Mouse (Mus musculus): ENCODE data around the gene Egfl8. TPM values are rescaled to one million over a fixed set of nuclear protein-coding genes. Genes with fewer than 3 reads are reported as not detected.
A peak's percentile ranks its signal among the peaks of the same experiment; 100 is the strongest.

Egfl8 gene
- polyA plus RNA-seq, 1 experiment from 2014 or later: 8.8 TPM

- peak overlapping the region; percentile 80 for H3K4me3 ChIP-seq (replicated peaks; ENCODE audit: low read length)
- WGBS: 0% methylated on average over 28 of the region's 30 CpGs
- ATAC-seq (ENCODE audit: low FRiP score): peak; percentile 58
- no peaks in the 10 kb centered on the region for H3K27me3 ChIP-seq (ENCODE audit: control insufficient read depth, insufficient read depth, low read length)
- no peaks in the 10 kb centered on the region for H3K9me3 ChIP-seq (ENCODE audit: control insufficient read depth, low read length)
- peak overlapping the region; percentile 92 for H3K9ac ChIP-seq
- H3K4me2 ChIP-seq (replicated peaks): peak overlapping the region; percentile 66
- H3K4me1 ChIP-seq (replicated peaks; ENCODE audit: control insufficient read depth, insufficient read depth, low read length): peaks cover 43% of the 10 kb centered on the region
- peak overlapping the region; percentile 87 for H3K27ac ChIP-seq
- H3K36me3 ChIP-seq (replicated peaks; ENCODE audit: control insufficient read depth, insufficient read depth): peaks cover 19% of the 10 kb centered on the region
- DNase-seq (ENCODE audit: low spot score): peak; percentile 94
Measured at GRCm38 (mm10) chr17:34605609-34606008, 10.2 kb downstream of the Egfl8 start.

DNA sequence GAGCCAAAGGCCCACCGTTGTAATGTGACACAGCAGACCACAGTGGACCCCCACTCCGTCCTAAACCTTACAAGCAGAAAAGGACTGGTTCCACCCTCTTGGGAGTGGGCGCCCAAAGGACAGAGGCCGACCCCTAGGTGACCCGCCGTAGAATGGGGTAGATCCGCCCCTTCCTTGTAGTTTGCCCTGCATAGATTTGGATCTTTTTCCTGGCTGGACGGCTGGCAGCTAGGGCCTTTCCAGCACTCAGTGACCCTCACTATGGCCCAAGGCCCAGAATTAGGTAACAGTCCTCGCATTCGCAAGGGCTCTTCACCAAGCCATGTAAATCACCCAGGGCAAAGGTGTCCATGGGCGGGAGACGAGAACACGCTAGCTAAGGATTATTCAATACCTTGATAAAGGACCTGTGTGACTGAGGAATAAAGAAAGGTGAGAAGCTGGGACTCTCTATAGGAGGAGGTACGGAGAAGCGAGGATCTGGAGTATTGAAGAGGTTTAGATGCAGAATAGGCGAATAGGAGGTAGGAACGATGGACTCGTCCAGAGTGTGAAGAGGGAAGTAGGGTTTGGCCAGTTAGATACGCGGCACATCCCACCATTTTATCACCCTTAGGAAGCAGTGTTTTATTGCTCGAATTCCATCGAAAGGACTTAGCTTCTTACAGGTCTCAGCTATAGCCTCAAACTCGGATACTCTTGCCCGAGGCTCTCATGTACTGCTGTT is 11.1 kb downstream of the Egfl8 start:
- H3K27me3 ChIP-seq (ENCODE audit: control insufficient read depth, insufficient read depth, low read length): no peaks in the 10 kb centered on the region
- H3K4me3 ChIP-seq (replicated peaks; ENCODE audit: low read length): peak overlapping the region; percentile 80
- DNase-seq (ENCODE audit: low spot score): no peak
- H3K4me2 ChIP-seq (replicated peaks): peak overlapping the region; percentile 66
- peak overlapping the region; percentile 87 for H3K27ac ChIP-seq
- H3K36me3 ChIP-seq (replicated peaks; ENCODE audit: control insufficient read depth, insufficient read depth): peaks cover 16% of the 10 kb centered on the region
- WGBS: 17% methylated on average over 24 of the region's 24 CpGs
- peaks cover 43% of the 10 kb centered on the region for H3K4me1 ChIP-seq (replicated peaks; ENCODE audit: control insufficient read depth, insufficient read depth, low read length)
- H3K9ac ChIP-seq: peak overlapping the region; percentile 92
- no peak for ATAC-seq (ENCODE audit: low FRiP score)
- no peaks in the 10 kb centered on the region for H3K9me3 ChIP-seq (ENCODE audit: control insufficient read depth, low read length)

- Histone ChIP-seq H3K36me3 (replicated peaks; ENCODE audit: control insufficient read depth, insufficient read depth) (peaks cover 16% of the 10 kb centered on the region), H3K4me3 (replicated peaks; ENCODE audit: low read length) (peak within 1 kb of the TSS; percentile 80), H3K4me2 (replicated peaks) (peak within 1 kb of the TSS; percentile 76), H3K4me1 (replicated peaks; ENCODE audit: control insufficient read depth, insufficient read depth, low read length) (peaks cover 43% of the 10 kb centered on the region), H3K27me3 (ENCODE audit: control insufficient read depth, insufficient read depth, low read length) (no peaks in the 10 kb centered on the region), H3K9me3 (ENCODE audit: control insufficient read depth, low read length) (no peaks in the 10 kb centered on the region), H3K27ac (peak within 1 kb of the TSS; percentile 87), H3K9ac (peak within 1 kb of the TSS; percentile 92)
- WGBS: under 1% methylated on average over 35 of the region's 35 CpGs
- peak; percentile 89 for ATAC-seq (ENCODE audit: low FRiP score)
- peak; percentile 99 for DNase-seq (ENCODE audit: low spot score)
Measured at GRCm38 (mm10) chr17:34604061-34604508, 11.7 kb downstream of the Egfl8 start, which contains the start of gene Agpat1. Agpat1 (plus strand) TSS chr17:34604262.

DNA sequence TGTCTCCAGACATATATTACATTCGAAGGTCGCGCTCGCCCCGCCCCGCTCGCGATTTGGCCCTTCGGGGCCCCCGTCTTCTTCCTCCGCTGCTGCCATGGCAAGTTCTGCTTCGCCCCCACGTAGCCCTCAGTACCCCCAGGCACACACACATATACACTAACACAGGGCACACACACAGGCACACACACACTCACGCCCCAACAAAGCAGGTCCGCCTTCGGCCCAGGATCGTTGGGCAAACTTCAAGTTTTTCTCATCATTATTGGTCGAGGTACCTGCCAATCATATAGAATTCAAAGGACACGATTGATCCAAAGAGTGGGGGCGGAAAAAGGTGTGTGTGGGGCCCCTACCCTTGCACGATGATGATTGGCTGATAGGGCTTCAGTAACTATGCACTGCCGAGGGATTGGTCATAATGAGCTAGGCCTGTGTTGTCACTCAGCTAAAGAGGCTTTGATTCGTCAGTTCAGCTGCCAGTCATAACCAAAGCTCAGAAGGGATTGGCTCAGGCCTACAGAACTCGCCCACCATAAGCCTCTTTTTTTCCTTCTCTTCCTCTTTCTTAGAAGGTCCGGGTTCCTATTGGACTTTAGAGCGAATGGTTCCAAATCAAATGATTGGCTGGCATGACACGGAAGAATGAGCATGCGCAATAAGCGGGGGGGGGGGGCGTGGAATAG is 12.3 kb downstream of the Egfl8 start, which contains the start of gene Rnf5:
Gene Rnf5 (minus strand): TSS at position 316 of the 686 bp plus-strand sequence.
- Histone ChIP-seq H3K27me3 (ENCODE audit: control insufficient read depth, insufficient read depth, low read length) (no peaks in the 10 kb centered on the region), H3K9me3 (ENCODE audit: control insufficient read depth, low read length) (no peaks in the 10 kb centered on the region), H3K27ac (peak within 1 kb of the TSS; percentile 87), H3K9ac (peak within 1 kb of the TSS; percentile 71), H3K4me1 (replicated peaks; ENCODE audit: control insufficient read depth, insufficient read depth, low read length) (peaks cover 40% of the 10 kb centered on the region), H3K4me2 (replicated peaks) (peak within 1 kb of the TSS; percentile 76), H3K4me3 (replicated peaks; ENCODE audit: low read length) (peak within 1 kb of the TSS; percentile 80), H3K36me3 (replicated peaks; ENCODE audit: control insufficient read depth, insufficient read depth) (peaks cover 16% of the 10 kb centered on the region)
- under 1% methylated on average over 30 of the region's 30 CpGs for WGBS
- peak; percentile 94 for ATAC-seq (ENCODE audit: low FRiP score)
- DNase-seq (ENCODE audit: low spot score): peak; percentile 100

- Histone ChIP-seq H3K9me3 (ENCODE audit: control insufficient read depth, low read length) (no peaks in the 10 kb centered on the region), H3K4me3 (replicated peaks; ENCODE audit: low read length) (no peak overlapping the region), H3K27me3 (ENCODE audit: control insufficient read depth, insufficient read depth, low read length) (no peaks in the 10 kb centered on the region), H3K4me2 (replicated peaks) (peak overlapping the region; percentile 76), H3K27ac (no peak overlapping the region), H3K36me3 (replicated peaks; ENCODE audit: control insufficient read depth, insufficient read depth) (peaks cover 12% of the 10 kb centered on the region), H3K4me1 (replicated peaks; ENCODE audit: control insufficient read depth, insufficient read depth, low read length) (peaks cover 23% of the 10 kb centered on the region), H3K9ac (0 out of 2 replicates have a peak overlapping the region, but pooled peaks have one; percentile 71)
- no peak for ATAC-seq (ENCODE audit: low FRiP score)
- DNase-seq (ENCODE audit: low spot score): no peak
- WGBS: 91% methylated on average over 12 of the region's 12 CpGs
Measured at GRCm38 (mm10) chr17:34601796-34602195, 14.0 kb downstream of the Egfl8 start.

DNA sequence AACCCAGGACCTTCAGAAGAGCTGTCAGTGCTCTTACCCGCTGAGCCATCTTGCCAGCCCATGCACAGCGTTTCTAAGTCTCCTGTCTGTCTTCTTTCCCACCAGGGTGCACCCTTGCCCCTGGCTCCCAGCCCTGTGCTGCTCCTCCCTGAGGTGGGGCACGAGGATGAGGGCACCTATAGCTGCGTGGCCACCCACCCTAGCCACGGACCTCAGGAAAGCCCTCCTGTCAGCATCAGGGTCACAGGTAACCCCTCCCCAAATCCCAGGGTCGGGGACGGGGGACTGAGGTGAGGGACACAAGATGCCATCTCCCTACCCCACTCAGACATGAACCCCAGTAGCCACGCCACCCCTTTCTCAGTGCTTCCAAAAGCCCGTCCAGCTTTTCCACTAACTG is 15.9 kb downstream of the Egfl8 start:
- Histone ChIP-seq H3K4me1 (replicated peaks; ENCODE audit: control insufficient read depth, insufficient read depth, low read length) (peaks cover 15% of the 10 kb centered on the region), H3K9ac (no peak overlapping the region), H3K27ac (no peak overlapping the region), H3K27me3 (ENCODE audit: control insufficient read depth, insufficient read depth, low read length) (no peaks in the 10 kb centered on the region), H3K36me3 (replicated peaks; ENCODE audit: control insufficient read depth, insufficient read depth) (peaks cover 26% of the 10 kb centered on the region), H3K9me3 (ENCODE audit: control insufficient read depth, low read length) (no peaks in the 10 kb centered on the region), H3K4me3 (replicated peaks; ENCODE audit: low read length) (no peak overlapping the region), H3K4me2 (replicated peaks) (no peak overlapping the region)
- no peak for DNase-seq (ENCODE audit: low spot score)
- ATAC-seq (ENCODE audit: low FRiP score): no peak
- 80% methylated on average over 9 of the region's 9 CpGs for WGBS

DNA sequence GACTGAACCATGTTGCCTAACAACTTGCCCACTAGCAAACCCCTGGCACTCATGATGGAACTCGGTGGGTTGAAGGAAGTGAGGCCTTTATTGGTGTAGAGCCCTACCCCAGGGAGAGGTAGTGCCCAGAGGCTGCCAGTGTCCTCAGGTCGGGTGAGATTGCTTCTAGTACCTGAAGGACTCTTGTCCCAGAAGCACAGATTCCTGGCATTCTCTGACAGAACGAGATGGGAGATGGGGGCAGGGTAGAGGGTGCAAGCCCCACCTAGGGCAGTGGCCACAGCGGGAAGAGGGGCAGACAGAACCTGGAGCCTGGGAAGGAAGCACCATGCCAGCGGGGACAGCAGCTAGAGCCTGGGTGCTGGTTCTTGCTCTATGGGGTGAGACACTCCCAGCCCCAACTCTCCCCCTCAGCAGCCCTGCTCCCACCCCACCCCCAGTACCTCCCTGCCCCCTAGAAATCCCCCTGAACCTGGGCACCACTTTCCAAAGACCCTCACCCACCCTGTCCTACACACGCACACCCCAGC is 18.1 kb downstream of the Egfl8 start, which contains the start of gene Ager:
Gene Ager (plus strand): TSS at position 297 of the 530 bp plus-strand sequence.
- WGBS: 32% methylated on average over 6 of the region's 6 CpGs
- no peak for ATAC-seq (ENCODE audit: low FRiP score)

DNA sequence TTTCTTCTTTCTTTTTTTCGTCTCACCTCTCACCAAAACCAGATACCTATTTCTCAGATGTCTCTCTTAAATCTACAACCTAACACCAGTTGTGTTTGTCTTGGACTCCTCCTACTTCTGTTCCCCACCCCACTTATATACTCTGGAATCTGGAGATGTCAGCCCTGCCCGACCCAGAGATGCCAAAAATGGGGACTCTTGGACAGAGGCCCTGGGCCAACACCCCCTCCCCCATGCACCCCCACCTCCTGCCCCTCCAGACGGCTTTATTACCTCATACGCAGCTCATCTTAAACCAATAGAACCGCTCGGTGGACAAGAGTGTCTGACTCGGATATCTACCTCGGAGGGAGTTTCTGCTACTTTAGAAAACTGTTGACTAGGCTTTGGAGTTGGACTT is 19.7 kb downstream of the Egfl8 start:
- Histone ChIP-seq H3K4me3 (replicated peaks; ENCODE audit: low read length) (no peak overlapping the region), H3K9ac (no peak overlapping the region), H3K36me3 (replicated peaks; ENCODE audit: control insufficient read depth, insufficient read depth) (peaks cover 28% of the 10 kb centered on the region), H3K9me3 (ENCODE audit: control insufficient read depth, low read length) (no peaks in the 10 kb centered on the region), H3K27ac (no peak overlapping the region), H3K4me2 (replicated peaks) (no peak overlapping the region), H3K27me3 (ENCODE audit: control insufficient read depth, insufficient read depth, low read length) (no peaks in the 10 kb centered on the region), H3K4me1 (replicated peaks; ENCODE audit: control insufficient read depth, insufficient read depth, low read length) (peaks cover 27% of the 10 kb centered on the region)
- WGBS: 83% methylated on average over 8 of the region's 8 CpGs
- no peak for DNase-seq (ENCODE audit: low spot score)
- no peak for ATAC-seq (ENCODE audit: low FRiP score)

More for the DNA sequence above, 18.1 kb downstream of the Egfl8 start, which contains the start of gene Ager:
- no peak for DNase-seq (ENCODE audit: low spot score)
- Histone ChIP-seq H3K36me3 (replicated peaks; ENCODE audit: control insufficient read depth, insufficient read depth) (peaks cover 31% of the 10 kb centered on the region), H3K4me1 (replicated peaks; ENCODE audit: control insufficient read depth, insufficient read depth, low read length) (peaks cover 28% of the 10 kb centered on the region), H3K4me2 (replicated peaks) (no peak within 1 kb of the TSS), H3K27ac (no peak within 1 kb of the TSS), H3K4me3 (replicated peaks; ENCODE audit: low read length) (no peak within 1 kb of the TSS), H3K27me3 (ENCODE audit: control insufficient read depth, insufficient read depth, low read length) (no peaks in the 10 kb centered on the region), H3K9ac (no peak within 1 kb of the TSS), H3K9me3 (ENCODE audit: control insufficient read depth, low read length) (no peaks in the 10 kb centered on the region)

All from hindbrain, embryonic 14.5 days (tissue).